Mouse (Mus musculus) CH12.LX (cell line): ENCODE measurements around the gene Synj2.

Experiments used
- CHD2 ChIP-seq: IDR thresholded peaks from 2 replicates; pipeline ENCODE4 v1.6.1; 2011; ENCODE audit warnings: low read length, improper control_type of control experiment
- CTCF ChIP-seq, 2 experiments: IDR thresholded peaks in 1 of 2; conservative IDR thresholded peaks in 1 of 2; 2 replicates each; pipeline ENCODE4 v1.5.1; 2011 to 2012; ENCODE audit warnings: low read depth in 2 of 2, low read length in 2 of 2, improper control_type of control experiment in 1 of 2, inconsistent platforms in 1 of 2, mild to moderate bottlenecking in 1 of 2, moderate library complexity in 1 of 2
- EP300 ChIP-seq: IDR thresholded peaks from 2 replicates; pipeline ENCODE4 v1.6.1; 2011; ENCODE audit warnings: low read length, improper control_type of control experiment
- MAZ ChIP-seq: IDR thresholded peaks from 2 replicates; pipeline ENCODE4 v1.6.1; 2012; ENCODE audit warnings: low read depth, mild to moderate bottlenecking, inconsistent platforms, low read length, improper control_type of control experiment, moderate library complexity
- POLR2A ChIP-seq: IDR thresholded peaks from 2 replicates; pipeline ENCODE4 v1.6.1; 2011; ENCODE audit warnings: low read depth, mild to moderate bottlenecking, improper control_type of control experiment, low read length

DNA sequence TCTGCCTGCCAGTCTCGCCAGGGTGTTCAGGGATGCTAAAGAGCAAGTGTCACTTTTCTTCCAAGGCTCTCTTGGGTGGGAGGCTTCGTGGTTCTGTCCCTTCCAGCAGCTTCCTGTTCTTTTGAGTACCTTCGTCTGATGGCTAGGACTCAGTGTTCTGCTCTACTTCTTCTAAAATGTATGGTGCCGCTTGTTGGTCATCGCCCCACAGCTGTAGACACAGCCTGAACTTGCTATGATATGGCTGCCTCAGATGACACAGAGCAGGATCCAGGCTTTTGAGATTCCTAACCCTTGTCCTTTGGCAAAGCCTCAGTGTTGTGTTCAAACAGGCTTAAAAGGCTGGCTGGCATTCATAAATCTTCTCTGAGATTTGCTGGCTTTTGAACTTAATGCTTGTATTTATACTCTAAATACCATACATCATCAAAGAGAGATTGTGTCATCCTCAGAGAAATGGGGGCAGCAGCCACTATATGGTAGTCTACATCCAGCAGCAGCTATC, 58.0 kb downstream of the Synj2 start:
- TF ChIP-seq CHD2 (no peak), MAZ (no peak), EP300 (no peak), CTCF (conservative IDR thresholded peaks at IDR 0.05 in 1 of 2, IDR thresholded peaks at IDR 0.05 in 1 of 2; ENCODE audit: low read depth in 2 of 2, low read length in 2 of 2) (no peak), POLR2A (no peak)
